Comparison of ENCODE assay signal across 23 mouse cellular contexts in genomic region chr3:57932657-57933539, GRCm38 (mm10).
A peak's percentile ranks its signal among the peaks of the same experiment; 100 is the strongest.
DNase-seq lines count a peak whose midpoint lies in the region; ATAC-seq and TF ChIP-seq lines count a peak whose summit lies in the region.
"Had no signal": no experiment of that assay in that cellular context is flagged by ENCODE, and none has a peak within 500 bp of the region (broad histone marks: within the 10 kb centered on the region; RNA-seq: fewer than 3 reads in every experiment).

No protein-coding gene starts in this region.

- H3K4me2 ChIP-seq in forebrain, embryonic 13.5 days: no peak overlapping the region
- H3K4me2 ChIP-seq in forebrain, embryonic 12.5 days: no peak overlapping the region
- no peak overlapping the region for H3K4me2 ChIP-seq in hindbrain, postnatal 0 days (ENCODE audit: low read depth, low read length)
- no peak overlapping the region for H3K4me2 ChIP-seq in hindbrain, embryonic 13.5 days
- peak overlapping the region; percentile 72; the same call in 1 of the 2 replicates for H3K4me2 ChIP-seq in CH12.LX (ENCODE audit: insufficient read depth, low read depth, poor library complexity, severe bottlenecking)
- H3K4me2 ChIP-seq: embryonic facial prominence, embryonic 13.5 days; embryonic facial prominence, embryonic 15.5 days had no signal

- H3K79me2 ChIP-seq in CH12.LX (replicated peaks; ENCODE audit: control insufficient read depth, extremely low read depth, insufficient read depth, poor library complexity, severe bottlenecking): no peaks in the 10 kb centered on the region

- WGBS in forebrain, embryonic 13.5 days: 87% methylated on average over 3 of the region's 3 CpGs
- WGBS in forebrain, embryonic 12.5 days: 88% methylated on average over 3 of the region's 3 CpGs
- 65% methylated on average over 3 of the region's 3 CpGs for WGBS in hindbrain, postnatal 0 days
- 91% methylated on average over 3 of the region's 3 CpGs for WGBS in hindbrain, embryonic 13.5 days

- no peaks in the 10 kb centered on the region for H3K9me3 ChIP-seq in forebrain, embryonic 13.5 days (replicated peaks)
- H3K9me3 ChIP-seq in forebrain, embryonic 12.5 days: no peaks in the 10 kb centered on the region
- no peaks in the 10 kb centered on the region for H3K9me3 ChIP-seq in hindbrain, postnatal 0 days (ENCODE audit: low read length)
- no peaks in the 10 kb centered on the region for H3K9me3 ChIP-seq in hindbrain, embryonic 13.5 days
- no peaks in the 10 kb centered on the region for H3K9me3 ChIP-seq in CH12.LX (replicated peaks; ENCODE audit: low read length)
- H3K9me3 ChIP-seq: embryonic facial prominence, embryonic 13.5 days; embryonic facial prominence, embryonic 15.5 days; forebrain, embryonic 10.5 days had no signal

- H3K27me3 ChIP-seq in forebrain, embryonic 13.5 days: no peaks in the 10 kb centered on the region
- H3K27me3 ChIP-seq in forebrain, embryonic 12.5 days: no peaks in the 10 kb centered on the region
- no peaks in the 10 kb centered on the region for H3K27me3 ChIP-seq in hindbrain, postnatal 0 days (ENCODE audit: insufficient read depth, low read length)
- no peaks in the 10 kb centered on the region for H3K27me3 ChIP-seq in hindbrain, embryonic 13.5 days
- no peaks in the 10 kb centered on the region for H3K27me3 ChIP-seq in CH12.LX (replicated peaks)
- H3K27me3 ChIP-seq: embryonic facial prominence, embryonic 13.5 days; embryonic facial prominence, embryonic 15.5 days had no signal

- no peak overlapping the region for H3K4me3 ChIP-seq in forebrain, embryonic 13.5 days
- H3K4me3 ChIP-seq in forebrain, embryonic 12.5 days (replicated peaks): no peak overlapping the region
- no peak overlapping the region for H3K4me3 ChIP-seq in hindbrain, postnatal 0 days (ENCODE audit: low read length)
- H3K4me3 ChIP-seq in hindbrain, embryonic 13.5 days: no peak overlapping the region
- no peak overlapping the region for H3K4me3 ChIP-seq in CH12.LX (replicated peaks in 1 of 3; ENCODE audit: low read depth in 2 of 3, low read length in 2 of 3, poor library complexity in 1 of 3)
- H3K4me3 ChIP-seq: embryonic facial prominence, embryonic 13.5 days; embryonic facial prominence, embryonic 15.5 days; erythroblast, embryonic 14.5 days; forebrain, embryonic 10.5 days had no signal

- in situ Hi-C loops in CH12.LX (cut with MboI; ENCODE audit: low pct_ligation_motif_present, low pct_unique_long_range_greater_than_20kb, low sequenced_read_pairs): no loop called here

- peak; percentile 11 for DNase-seq in hindbrain, postnatal 0 days (ENCODE audit: low spot score)
- DNase-seq in CH12.LX (ENCODE audit: extremely low read depth): peak; percentile 80
- no peak for DNase-seq in adrenal gland, adult 18-20 months (ENCODE audit: low spot score in 2 of 2)
- DNase-seq: adrenal gland, adult 8-10 months; adrenal gland, postnatal 14 days; adrenal gland, postnatal 36 days; B cell, adult 2 months; cerebellum, adult 11 months; cerebellum, adult 18-20 months; cerebellum, adult 8-10 months; cerebellum, adult 9-11 months; cerebellum, postnatal 14 days; cerebellum, postnatal 36 days; embryo, embryonic 11 days had no signal

- TF ChIP-seq CTCF in hindbrain, postnatal 0 days (IDR thresholded peaks at IDR 0.05; ENCODE audit: low read depth): no peak
- TF ChIP-seq CTCF in CH12.LX (conservative IDR thresholded peaks at IDR 0.05 in 1 of 2, IDR thresholded peaks at IDR 0.05 in 1 of 2; ENCODE audit: low read depth in 2 of 2, low read length in 2 of 2): no peak

- peak; percentile 38; the same call in 1 of the 2 replicates for ATAC-seq in forebrain, embryonic 13.5 days
- no peak for ATAC-seq in forebrain, embryonic 12.5 days (ENCODE audit: low FRiP score)
- peak; percentile 56; the same call in 1 of the 2 replicates for ATAC-seq in hindbrain, postnatal 0 days
- ATAC-seq in hindbrain, embryonic 13.5 days (ENCODE audit: low FRiP score): no peak
- ATAC-seq: CD4-positive, CD25-positive, alpha-beta regulatory T cell, adult 4 months; forebrain, embryonic 14.5 days had no signal

- no peaks in the 10 kb centered on the region for H3K36me3 ChIP-seq in forebrain, embryonic 13.5 days (ENCODE audit: poor library complexity, severe bottlenecking)
- no peaks in the 10 kb centered on the region for H3K36me3 ChIP-seq in forebrain, embryonic 12.5 days (replicated peaks)
- H3K36me3 ChIP-seq in hindbrain, postnatal 0 days (ENCODE audit: insufficient read depth, low read length): no peaks in the 10 kb centered on the region
- no peaks in the 10 kb centered on the region for H3K36me3 ChIP-seq in hindbrain, embryonic 13.5 days
- H3K36me3 ChIP-seq in CH12.LX (replicated peaks in 1 of 2; ENCODE audit: control insufficient read depth in 1 of 2, insufficient read depth in 1 of 2, low read length in 1 of 2): no peaks in the 10 kb centered on the region
- H3K36me3 ChIP-seq: embryonic facial prominence, embryonic 13.5 days; embryonic facial prominence, embryonic 15.5 days; forebrain, embryonic 10.5 days had no signal

- no peak overlapping the region for H3K27ac ChIP-seq in forebrain, embryonic 13.5 days
- H3K27ac ChIP-seq in forebrain, embryonic 12.5 days: no peak overlapping the region
- no peak overlapping the region for H3K27ac ChIP-seq in hindbrain, postnatal 0 days
- no peak overlapping the region for H3K27ac ChIP-seq in hindbrain, embryonic 13.5 days
- H3K27ac ChIP-seq in CH12.LX (ENCODE audit: insufficient read depth, low read depth): peak overlapping the region; percentile 83
- H3K27ac ChIP-seq: embryonic facial prominence, embryonic 13.5 days; embryonic facial prominence, embryonic 15.5 days; forebrain, embryonic 10.5 days had no signal

- no peak for TF ChIP-seq RAD21 in CH12.LX (IDR thresholded peaks at IDR 0.05; ENCODE audit: low read depth, low read length)

- H3K9ac ChIP-seq in forebrain, embryonic 13.5 days: no peak overlapping the region
- no peak overlapping the region for H3K9ac ChIP-seq in forebrain, embryonic 12.5 days
- no peak overlapping the region for H3K9ac ChIP-seq in hindbrain, postnatal 0 days (replicated peaks; ENCODE audit: low read length)
- no peak overlapping the region for H3K9ac ChIP-seq in hindbrain, embryonic 13.5 days
- H3K9ac ChIP-seq in CH12.LX (ENCODE audit: insufficient read depth, low read depth): no peak overlapping the region
- H3K9ac ChIP-seq: embryonic facial prominence, embryonic 13.5 days; embryonic facial prominence, embryonic 15.5 days had no signal

- no peaks in the 10 kb centered on the region for H3K4me1 ChIP-seq in forebrain, embryonic 13.5 days
- H3K4me1 ChIP-seq in forebrain, embryonic 12.5 days: no peaks in the 10 kb centered on the region
- no peaks in the 10 kb centered on the region for H3K4me1 ChIP-seq in hindbrain, postnatal 0 days (ENCODE audit: insufficient read depth, low read length)
- H3K4me1 ChIP-seq in hindbrain, embryonic 13.5 days (replicated peaks): no peaks in the 10 kb centered on the region
- H3K4me1 ChIP-seq in CH12.LX (ENCODE audit: control insufficient read depth in 1 of 2, insufficient read depth in 2 of 2): peaks cover 17 to 57% of the 10 kb centered on the region in 2 experiments
- H3K4me1 ChIP-seq: embryonic facial prominence, embryonic 15.5 days; forebrain, embryonic 10.5 days had no signal

- TF ChIP-seq EP300 in CH12.LX (IDR thresholded peaks at IDR 0.05; ENCODE audit: low read length): peak; percentile 51

- dilution Hi-C loops in CH12.LX (cut with MboI; ENCODE audit: extremely low pct_ligation_motif_present, extremely low pct_unique_long_range_greater_than_20kb, low sequenced_read_pairs): no loop called here

- no peak for TF ChIP-seq POLR2A in CH12.LX (IDR thresholded peaks at IDR 0.05; ENCODE audit: low read depth, low read length)

TF ChIP-seq in CH12.LX, 34 proteins besides CTCF, POLR2A, EP300 and RAD21 (continues in another document):
- TF ChIP-seq ZNF384 (IDR thresholded peaks at IDR 0.05; ENCODE audit: low read depth, low read length) (no peak), SIN3A (IDR thresholded peaks at IDR 0.05; ENCODE audit: low read length) (no peak), POLR2AphosphoS2 (IDR thresholded peaks at IDR 0.05; ENCODE audit: low read depth, low read length) (no peak), UBTF (IDR thresholded peaks at IDR 0.05; ENCODE audit: low read depth, low read length) (no peak), NELFE (IDR thresholded peaks at IDR 0.05; ENCODE audit: low read depth, low read length) (no peak), SMC3 (IDR thresholded peaks at IDR 0.05; ENCODE audit: low read depth, low read length) (no peak), ETS1 (conservative IDR thresholded peaks at IDR 0.05; ENCODE audit: low read depth, low read length) (peak; percentile 89), ZMIZ1 (IDR thresholded peaks at IDR 0.05; ENCODE audit: low read depth, low read length) (no peak), KAT2A (IDR thresholded peaks at IDR 0.05; ENCODE audit: insufficient replicate concordance, low read length) (0 out of 2 replicates have a peak, but pooled peaks have one; percentile 7), GABPA (IDR thresholded peaks at IDR 0.05; ENCODE audit: insufficient replicate concordance, low read depth, low read length) (no peak), MYC (IDR thresholded peaks at IDR 0.05; ENCODE audit: low read depth, low read length) (no peak), MAX (IDR thresholded peaks at IDR 0.05; ENCODE audit: low read length) (peak; percentile 50), MAFK (IDR thresholded peaks at IDR 0.05; ENCODE audit: insufficient replicate concordance, low read length) (no peak), CHD1 (IDR thresholded peaks at IDR 0.05; ENCODE audit: low read depth, low read length) (no peak), USF2 (conservative IDR thresholded peaks at IDR 0.05; ENCODE audit: low read depth, low read length) (peak; percentile 52; the same call in 1 of the 2 replicates), ZC3H11A (IDR thresholded peaks at IDR 0.05; ENCODE audit: low read depth, low read length) (no peak), MXI1 (IDR thresholded peaks at IDR 0.05; ENCODE audit: low read depth, low read length) (no peak; the same call in 1 of the 2 replicates), ELF1 (IDR thresholded peaks at IDR 0.05; ENCODE audit: low read depth, low read length) (no peak), IRF4 (IDR thresholded peaks at IDR 0.05; ENCODE audit: low read depth, low read length) (no peak), JUND (conservative IDR thresholded peaks at IDR 0.05; ENCODE audit: low read depth, low read length) (no peak), E2F4 (IDR thresholded peaks at IDR 0.05; ENCODE audit: insufficient replicate concordance, low read depth, low read length) (no peak), ZKSCAN1 (IDR thresholded peaks at IDR 0.05; ENCODE audit: borderline replicate concordance, low read depth, low read length) (no peak), USF1 (IDR thresholded peaks at IDR 0.05; ENCODE audit: low read depth, low read length) (peak; percentile 59), TBP (conservative IDR thresholded peaks at IDR 0.05; ENCODE audit: low read depth, low read length) (no peak), HCFC1 (IDR thresholded peaks at IDR 0.05; ENCODE audit: low read depth, low read length) (no peak), BHLHE40 (IDR thresholded peaks at IDR 0.05; ENCODE audit: low read depth, low read length) (peak; percentile 58)

Comparison
In these comparisons a context has a peak if more than half of its experiments do, and no peak if none do; other contexts are left out.
1. ATAC-seq: peak in forebrain, embryonic 13.5 days (single experiment) and hindbrain, postnatal 0 days (single experiment); none in forebrain, embryonic 12.5 days (single experiment) and hindbrain, embryonic 13.5 days (single experiment).
2. DNase-seq: peak in hindbrain, postnatal 0 days (single experiment) and CH12.LX (single experiment); none in adrenal gland, adult 18-20 months (0 of 2).